Mouse (Mus musculus) CH12.LX (cell line): ENCODE measurements around the gene Cebpe. TPM values are rescaled to one million over a fixed set of nuclear protein-coding genes. Genes with fewer than 3 reads are reported as not detected.

ENCODE experiments used
- DNase-seq: peaks from one replicate; pipeline ENCODE4 v3.0.0-alpha.2; 2013; ENCODE audit errors: extremely low read depth
- H3K27ac ChIP-seq: 2 replicates; pipeline ENCODE4 v1.5.1; 2012; ENCODE audit warnings: low read depth, mild to moderate bottlenecking, control low read depth, moderate library complexity; ENCODE audit not compliant: insufficient read depth
- H3K27me3 ChIP-seq: replicated peaks from 2 replicates; pipeline ENCODE3; 2012; ENCODE audit warnings: inconsistent platforms
- H3K36me3 ChIP-seq, 2 experiments: replicated peaks in 1 of 2; 2 replicates each; pipeline versions ENCODE3 to v1.6.1; 2012; ENCODE audit warnings: inconsistent platforms in 1 of 2, low read length in 1 of 2, mild to moderate bottlenecking in 1 of 2, mixed read lengths in 1 of 2, moderate library complexity in 1 of 2; ENCODE audit not compliant: control insufficient read depth in 1 of 2, insufficient read depth in 1 of 2
- H3K4me1 ChIP-seq, 2 experiments: 2 replicates each; pipeline ENCODE4 v1.6.1; 2012; ENCODE audit warnings: inconsistent platforms in 1 of 2, moderate library complexity in 1 of 2; ENCODE audit not compliant: insufficient read depth in 2 of 2, control insufficient read depth in 1 of 2
- H3K4me2 ChIP-seq: 2 replicates; pipeline ENCODE4 v1.6.1; 2012; ENCODE audit warnings: low read depth, mild to moderate bottlenecking, control low read depth; ENCODE audit not compliant: poor library complexity, insufficient read depth, severe bottlenecking
- H3K4me3 ChIP-seq, 3 experiments: fragments of 150-350 bp in 1 of 3; sonication (generic) in 1 of 3; replicated peaks in 1 of 3; 2 replicates each; pipeline versions ENCODE3 to v1.5.1; 2011 to 2012; ENCODE audit warnings: low read depth in 2 of 3, low read length in 2 of 3, mild to moderate bottlenecking in 2 of 3, moderate library complexity in 2 of 3, control low read depth in 1 of 3, improper control_type of control experiment in 1 of 3, inconsistent platforms in 1 of 3, mixed read lengths in 1 of 3; ENCODE audit not compliant: poor library complexity in 1 of 3
- H3K79me2 ChIP-seq: replicated peaks from 2 replicates; pipeline ENCODE4 v1.6.1; 2012; ENCODE audit warnings: mild to moderate bottlenecking, moderate library complexity; ENCODE audit not compliant: control insufficient read depth, poor library complexity, insufficient read depth, severe bottlenecking; ENCODE audit errors: extremely low read depth
- H3K9ac ChIP-seq: 2 replicates; pipeline ENCODE4 v1.6.1; 2012; ENCODE audit warnings: low read depth, mild to moderate bottlenecking, control low read depth, moderate library complexity; ENCODE audit not compliant: insufficient read depth
- H3K9me3 ChIP-seq: replicated peaks from 2 replicates; pipeline ENCODE3; 2012; ENCODE audit warnings: low read length, inconsistent platforms, mixed read lengths
- CHD1 ChIP-seq: IDR thresholded peaks from 2 replicates; pipeline ENCODE4 v1.6.1; 2012; ENCODE audit warnings: low read depth, low read length, improper control_type of control experiment, inconsistent platforms
- CHD2 ChIP-seq: IDR thresholded peaks from 2 replicates; pipeline ENCODE4 v1.6.1; 2011; ENCODE audit warnings: low read length, improper control_type of control experiment
- ETS1 ChIP-seq: conservative IDR thresholded peaks from 2 replicates; pipeline ENCODE4 v1.6.1; 2012; ENCODE audit warnings: low read depth, mild to moderate bottlenecking, inconsistent platforms, low read length, improper control_type of control experiment, moderate library complexity
- HCFC1 ChIP-seq: IDR thresholded peaks from 2 replicates; pipeline ENCODE4 v1.6.1; 2012; ENCODE audit warnings: low read depth, mild to moderate bottlenecking, inconsistent platforms, low read length, improper control_type of control experiment
- JUN ChIP-seq: IDR thresholded peaks from 2 replicates; pipeline ENCODE4 v1.6.1; 2011; ENCODE audit warnings: low read depth, mild to moderate bottlenecking, low read length, improper control_type of control experiment, moderate library complexity; ENCODE audit not compliant: insufficient read depth
- KAT2A ChIP-seq: IDR thresholded peaks from 2 replicates; pipeline ENCODE4 v1.6.1; 2012; ENCODE audit warnings: low read length, improper control_type of control experiment, inconsistent platforms; ENCODE audit not compliant: insufficient replicate concordance
- MAFK ChIP-seq: IDR thresholded peaks from 2 replicates; pipeline ENCODE4 v1.6.1; 2011; ENCODE audit warnings: low read length, improper control_type of control experiment; ENCODE audit not compliant: insufficient replicate concordance
- MXI1 ChIP-seq: IDR thresholded peaks from 2 replicates; pipeline ENCODE4 v1.6.1; 2011; ENCODE audit warnings: mild to moderate bottlenecking, low read depth, low read length, improper control_type of control experiment
- NELFE ChIP-seq: IDR thresholded peaks from 2 replicates; pipeline ENCODE4 v1.6.1; 2011; ENCODE audit warnings: low read depth, low read length, improper control_type of control experiment
- PAX5 ChIP-seq: IDR thresholded peaks from 2 replicates; pipeline ENCODE4 v1.6.1; 2012; ENCODE audit warnings: low read length, inconsistent platforms, mixed read lengths
- RAD21 ChIP-seq: IDR thresholded peaks from 2 replicates; pipeline ENCODE4 v1.6.1; 2011; ENCODE audit warnings: low read depth, mild to moderate bottlenecking, low read length, improper control_type of control experiment, moderate library complexity
- RCOR1 ChIP-seq: conservative IDR thresholded peaks from 2 replicates; pipeline ENCODE4 v1.6.1; 2012; ENCODE audit warnings: low read depth, mild to moderate bottlenecking, inconsistent platforms, low read length, improper control_type of control experiment
- SIN3A ChIP-seq: IDR thresholded peaks from 2 replicates; pipeline ENCODE4 v1.6.1; 2012; ENCODE audit warnings: low read length, improper control_type of control experiment, inconsistent platforms
- TBP ChIP-seq: conservative IDR thresholded peaks from 2 replicates; pipeline ENCODE4 v1.6.1; 2011; ENCODE audit warnings: low read depth, low read length, improper control_type of control experiment
- TCF12 ChIP-seq: IDR thresholded peaks from 2 replicates; pipeline ENCODE4 v1.6.1; 2014; ENCODE audit warnings: low read depth, mild to moderate bottlenecking, inconsistent platforms, low read length, improper control_type of control experiment
- UBTF ChIP-seq: IDR thresholded peaks from 2 replicates; pipeline ENCODE4 v1.6.1; 2012; ENCODE audit warnings: low read depth, mild to moderate bottlenecking, inconsistent platforms, low read length, improper control_type of control experiment, moderate library complexity
- USF1 ChIP-seq: IDR thresholded peaks from 2 replicates; pipeline ENCODE4 v1.6.1; 2014; ENCODE audit warnings: low read depth, mild to moderate bottlenecking, inconsistent platforms, low read length, improper control_type of control experiment
- USF2 ChIP-seq: conservative IDR thresholded peaks from 2 replicates; pipeline ENCODE4 v1.6.1; 2011; ENCODE audit warnings: low read depth, low read length, improper control_type of control experiment
- dilution Hi-C: fragments of 300-500 bp; cut with MboI; formaldehyde crosslinking; loops from 2 replicates; pipeline ENCODE4 v1.14.3; 2020; ENCODE audit warnings: low sequenced_read_pairs; ENCODE audit not compliant: extremely low pct_unique_long_range_greater_than_20kb, extremely low pct_ligation_motif_present
- in situ Hi-C: fragments of 300-500 bp; cut with MboI; formaldehyde crosslinking; loops from 3 replicates; pipeline ENCODE4 v1.14.3; 2019; ENCODE audit warnings: low sequenced_read_pairs, low pct_ligation_motif_present, low pct_unique_long_range_greater_than_20kb, mixed read lengths
- polyA plus RNA-seq: library from polyadenylated mRNA; unstranded; fragments of >175 nt; gene quantifications from 2 replicates; pipeline ENCODE4 v1.2.1, GENCODE M21; 2012; ENCODE audit warnings: low read depth; ENCODE audit not compliant: insufficient read length
- total RNA-seq, 2 experiments: library from RNA; depleted of rRNA; stranded (reverse); fragments of 300-350 nt in 1 of 2; fragments of >200 nt in 1 of 2; gene quantifications; 2 replicates each; pipeline ENCODE4 v1.2.3; 2012 to 2014

Gene Cebpe
- total and polyA plus RNA-seq, 3 experiments, result 0.34 TPM; not detected in 2

GRCm38 (mm10) chr14:54678657-54679304 is 33.2 kb downstream of the Cebpe start:
- dilution Hi-C loops (no loop called here), in situ Hi-C loops (no loop called here)
- Histone ChIP-seq H3K9me3 (no peaks in the 10 kb centered on the region), H3K4me1 (peaks cover 2 to 9% of the 10 kb centered on the region in 2 experiments; a peak in 3 of 4 replicates), H3K9ac (no peak overlapping the region), H3K36me3 (peaks cover 50 to 83% of the 10 kb centered on the region in 2 experiments), H3K4me3 (no peak overlapping the region), H3K27ac (no peak overlapping the region), H3K4me2 (no peak overlapping the region), H3K27me3 (no peaks in the 10 kb centered on the region), H3K79me2 (peaks cover 22% of the 10 kb centered on the region)
- DNase-seq, result no peak
- TF ChIP-seq MXI1, result no peak
- TF ChIP-seq CHD1, result no peak
- no peak for TF ChIP-seq USF2
- TF ChIP-seq NELFE, result no peak
- no peak for TF ChIP-seq SIN3A
- TF ChIP-seq HCFC1, result no peak
- TF ChIP-seq, all 38 proteins: peak for 0

GRCm38 (mm10) chr14:54676290-54676689 is 35.7 kb downstream of the Cebpe start:
- Histone ChIP-seq H3K9ac (no peak overlapping the region), H3K36me3 (peaks cover 48 to 82% of the 10 kb centered on the region in 2 experiments), H3K27ac (no peak overlapping the region), H3K9me3 (no peaks in the 10 kb centered on the region), H3K27me3 (no peaks in the 10 kb centered on the region), H3K79me2 (peaks cover 8% of the 10 kb centered on the region; the same call in 1 of the 2 replicates), H3K4me2 (no peak overlapping the region), H3K4me1 (peaks cover 0 to 2% of the 10 kb centered on the region in 2 experiments; a peak in 1 of 4 replicates), H3K4me3 (no peak overlapping the region)
- dilution Hi-C loops (no loop called here), in situ Hi-C loops (no loop called here)
- no peak for DNase-seq
- TF ChIP-seq MAFK (no peak), TCF12 (no peak), CHD2 (no peak), USF1 (no peak)

GRCm38 (mm10) chr14:54674317-54674716 is 37.7 kb downstream of the Cebpe start:
- dilution Hi-C loops, result no loop called here

More at GRCm38 (mm10) chr14:54674317-54674716, 37.7 kb downstream of the Cebpe start:
- Histone ChIP-seq H3K79me2 (peaks cover 8% of the 10 kb centered on the region), H3K4me1 (no peaks in the 10 kb centered on the region; a peak in 1 of 4 replicates), H3K9me3 (no peaks in the 10 kb centered on the region), H3K4me2 (no peak overlapping the region), H3K27ac (no peak overlapping the region), H3K4me3 (no peak overlapping the region), H3K27me3 (no peaks in the 10 kb centered on the region), H3K9ac (no peak overlapping the region), H3K36me3 (peaks cover 46 to 84% of the 10 kb centered on the region in 2 experiments)
- no peak for DNase-seq
- TF ChIP-seq JUN (no peak), UBTF (no peak), KAT2A (no peak), USF1 (no peak), RCOR1 (no peak), HCFC1 (no peak), ETS1 (no peak), RAD21 (no peak), SIN3A (no peak), CHD2 (no peak), TBP (no peak), PAX5 (no peak)
- in situ Hi-C loops, result no loop called here
